Mouse (Mus musculus) gastrocnemius, adult 18-20 months (tissue): ENCODE results near the gene Gm49673. TPM values are rescaled to one million over a fixed set of nuclear protein-coding genes. Genes with fewer than 3 reads are reported as not detected.
"Not testable (repeated sequence)": the region's sequence is repeated elsewhere in the genome, so short reads cannot be mapped to it uniquely, and the experiment has no call there.

Experiments
- DNase-seq: peaks from one replicate; pipeline ENCODE4 v3.0.0; 2021; ENCODE audit warnings: low spot score
- total RNA-seq, 2 experiments: library from RNA; stranded (reverse); gene quantifications; 2 replicates each; pipeline ENCODE4 v1.2.3; 2021

The Gm49673 gene
- total RNA-seq, 2 experiments from 2014 or later = 0.11 to 0.50 TPM

DNA sequence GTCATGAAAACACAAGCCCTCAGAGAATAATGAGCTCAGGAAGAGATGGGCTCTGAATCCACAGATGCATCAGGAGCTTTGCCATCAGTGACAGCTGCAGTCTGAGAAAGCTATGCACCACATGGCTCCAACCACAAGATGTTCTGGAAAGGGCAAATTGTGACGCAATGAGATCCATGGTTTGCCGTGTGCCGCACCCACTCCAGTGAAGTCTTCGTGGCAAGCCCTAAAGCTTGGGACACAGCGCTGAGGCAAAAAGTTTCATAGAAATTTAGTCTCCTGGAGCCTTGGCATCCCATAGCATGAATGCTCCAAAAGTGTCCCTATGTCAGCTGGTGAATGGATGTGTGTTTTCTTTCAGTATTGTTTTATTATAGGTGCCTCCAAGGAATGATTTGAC is 9.5 kb downstream of the Gm49673 start:
- not testable (repeated sequence) for DNase-seq

DNA sequence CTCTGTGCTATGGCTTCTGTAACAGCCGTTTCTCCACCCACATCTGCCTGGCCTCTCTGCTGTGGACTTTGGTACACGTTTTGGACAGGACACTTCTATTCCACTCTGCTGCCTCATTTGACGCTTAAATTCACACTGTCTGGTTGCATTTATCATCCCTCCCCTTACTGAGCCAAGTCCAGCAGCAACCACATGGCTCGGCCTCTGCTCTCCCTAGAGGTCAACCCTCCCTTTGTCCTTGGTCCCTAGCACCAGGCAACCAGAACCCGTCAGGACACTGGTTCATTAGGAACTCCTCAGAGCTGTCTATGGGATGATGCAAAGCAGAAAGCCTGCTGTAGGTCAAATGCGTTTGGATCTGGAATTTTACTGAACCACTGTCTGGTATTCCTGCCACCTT is 16.7 kb downstream of the Gm49673 start:
- DNase-seq = not testable (repeated sequence)

DNA sequence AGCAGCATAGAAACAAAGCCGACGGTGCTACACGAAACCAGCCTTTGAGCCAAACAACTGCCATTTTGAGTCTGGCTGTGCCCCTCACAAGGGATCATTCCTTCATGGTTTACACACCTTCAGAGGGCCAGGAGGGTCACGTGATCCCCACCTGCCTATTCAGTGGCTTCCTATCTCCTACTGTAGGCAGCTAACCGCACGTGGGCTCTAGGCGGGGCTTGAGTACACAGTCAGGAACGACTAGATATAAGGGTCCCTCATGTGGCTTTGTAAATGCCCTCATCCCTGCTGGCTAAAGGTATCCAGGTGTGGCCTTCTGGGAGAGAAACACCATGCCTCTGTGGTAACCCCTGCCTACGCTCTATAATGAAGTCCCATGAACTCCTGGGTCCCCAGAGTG is 18.0 kb downstream of the Gm49673 start:
- DNase-seq = not testable (repeated sequence)

DNA sequence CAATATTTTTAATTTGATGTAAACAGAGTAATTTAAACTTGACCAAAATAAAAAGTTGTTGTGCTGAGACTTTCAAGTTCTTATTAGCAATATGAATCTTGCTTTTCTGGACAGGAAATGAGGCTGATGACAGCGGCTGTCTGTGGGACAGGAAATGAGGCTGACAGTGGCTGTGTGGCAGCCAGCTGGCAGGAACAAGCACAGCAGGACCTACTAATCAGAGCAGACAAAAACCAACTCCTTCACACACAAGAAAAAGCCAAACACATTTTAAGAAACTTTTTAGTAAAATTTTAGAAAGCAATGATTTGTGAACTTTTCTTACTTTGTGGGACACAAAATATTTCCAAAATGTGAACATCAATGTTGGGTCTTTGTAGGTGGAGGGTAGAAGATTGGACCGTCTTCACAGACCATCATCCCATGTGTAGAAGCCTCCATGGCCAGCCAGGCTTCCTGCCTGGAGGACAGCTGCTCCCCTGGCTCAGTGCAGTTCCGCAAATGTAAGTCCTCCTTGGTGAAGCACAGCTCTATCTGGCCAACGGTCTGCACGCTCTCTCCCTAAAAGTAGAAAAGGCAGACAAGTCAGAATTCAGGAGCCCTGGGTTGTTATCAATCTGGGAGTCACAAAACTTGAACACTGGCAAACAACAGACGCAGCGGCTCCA is 19.1 kb downstream of the Gm49673 start:
- not testable (repeated sequence) for DNase-seq

- not testable (repeated sequence) for DNase-seq
Measured at GRCm38 (mm10) chr17:8124586-8124985, 23.0 kb downstream of the Gm49673 start.

DNA sequence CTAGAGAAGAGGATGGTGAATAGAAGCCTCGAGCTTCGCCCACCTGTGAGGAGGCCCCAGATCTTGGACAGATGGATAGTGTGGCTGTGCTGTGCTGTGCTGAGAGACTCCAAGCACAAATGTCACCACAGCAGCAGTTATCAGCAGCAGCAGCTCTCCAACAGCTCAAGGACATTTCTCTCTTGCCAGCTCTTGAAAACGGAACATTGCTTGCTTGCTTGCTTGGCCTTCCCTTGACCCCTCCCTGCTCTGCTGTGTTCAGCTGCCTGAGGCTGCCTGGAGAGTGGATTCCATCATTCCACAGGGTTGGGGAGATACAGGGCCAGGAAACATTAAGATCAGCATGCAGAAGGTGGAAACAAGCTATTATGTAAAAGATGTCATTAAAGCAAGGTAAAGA is 24.6 kb downstream of the Gm49673 start:
- not testable (repeated sequence) for DNase-seq

DNA sequence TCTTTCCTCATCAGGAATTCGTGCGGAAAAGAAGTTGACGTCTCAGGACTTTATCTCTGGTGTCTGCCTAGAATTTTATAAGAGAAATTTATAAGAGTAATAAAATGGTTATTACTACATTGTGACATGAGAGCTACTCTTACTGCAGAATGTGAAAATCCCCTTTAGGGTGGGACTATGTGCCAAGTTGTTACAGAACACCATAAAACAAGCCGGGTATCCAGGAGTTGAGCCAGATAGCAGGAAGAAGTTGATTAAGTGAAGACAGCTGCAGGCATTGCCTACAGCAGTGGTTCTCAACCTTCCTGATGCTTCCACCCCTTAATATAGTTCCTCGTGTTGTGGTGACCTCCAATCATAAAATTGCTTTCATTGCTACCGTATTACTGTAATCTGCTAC is 30.7 kb downstream of the Gm49673 start:
- not testable (repeated sequence) for DNase-seq

GRCm38 (mm10) chr17:8116378-8116777 is 31.2 kb downstream of the Gm49673 start:
- DNase-seq = not testable (repeated sequence)

- DNase-seq = not testable (repeated sequence)
Measured at GRCm38 (mm10) chr17:8112199-8112598, 35.4 kb downstream of the Gm49673 start.

DNA sequence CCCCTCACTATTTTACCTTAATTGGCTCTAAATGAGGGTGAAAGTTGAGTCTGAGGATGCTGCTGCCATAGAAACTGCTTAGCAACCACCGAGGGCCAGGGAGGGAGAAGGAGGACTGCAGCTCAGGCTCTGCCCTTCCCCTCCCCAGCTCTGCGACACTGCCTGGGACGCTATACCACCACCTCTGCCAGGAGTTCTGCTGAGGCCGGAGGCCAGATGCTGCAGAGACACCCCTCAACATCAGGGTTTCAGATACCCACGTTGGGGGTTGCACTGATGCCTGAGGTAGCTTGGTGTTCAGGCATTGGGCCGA is 46.3 kb downstream of the Gm49673 start:
- not testable (repeated sequence) for DNase-seq

GRCm38 (mm10) chr17:8100405-8101296 is 46.9 kb downstream of the Gm49673 start:
- DNase-seq = not testable (repeated sequence)

DNA sequence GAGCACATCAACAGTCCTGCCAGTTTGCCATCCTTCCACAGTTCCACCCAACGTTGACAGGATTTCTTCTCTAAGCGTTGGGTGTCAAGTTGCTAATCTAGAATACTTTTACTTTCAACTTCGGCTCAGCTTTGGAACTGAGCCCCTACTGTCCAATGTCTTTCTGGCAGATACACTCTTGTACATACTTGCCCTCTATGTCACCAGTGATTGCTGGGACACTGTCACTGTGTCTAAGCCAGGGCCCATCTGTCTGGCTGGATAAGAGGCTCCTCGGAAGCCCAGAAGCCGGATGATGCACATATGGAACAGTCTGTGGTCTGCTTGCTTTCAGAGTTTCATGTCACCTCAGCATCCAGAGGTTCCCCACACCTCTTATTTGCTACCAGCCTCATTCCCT is 51.4 kb downstream of the Gm49673 start:
- not testable (repeated sequence) for DNase-seq

GRCm38 (mm10) chr17:8095653-8096052 is 51.9 kb downstream of the Gm49673 start:
- not testable (repeated sequence) for DNase-seq

DNA sequence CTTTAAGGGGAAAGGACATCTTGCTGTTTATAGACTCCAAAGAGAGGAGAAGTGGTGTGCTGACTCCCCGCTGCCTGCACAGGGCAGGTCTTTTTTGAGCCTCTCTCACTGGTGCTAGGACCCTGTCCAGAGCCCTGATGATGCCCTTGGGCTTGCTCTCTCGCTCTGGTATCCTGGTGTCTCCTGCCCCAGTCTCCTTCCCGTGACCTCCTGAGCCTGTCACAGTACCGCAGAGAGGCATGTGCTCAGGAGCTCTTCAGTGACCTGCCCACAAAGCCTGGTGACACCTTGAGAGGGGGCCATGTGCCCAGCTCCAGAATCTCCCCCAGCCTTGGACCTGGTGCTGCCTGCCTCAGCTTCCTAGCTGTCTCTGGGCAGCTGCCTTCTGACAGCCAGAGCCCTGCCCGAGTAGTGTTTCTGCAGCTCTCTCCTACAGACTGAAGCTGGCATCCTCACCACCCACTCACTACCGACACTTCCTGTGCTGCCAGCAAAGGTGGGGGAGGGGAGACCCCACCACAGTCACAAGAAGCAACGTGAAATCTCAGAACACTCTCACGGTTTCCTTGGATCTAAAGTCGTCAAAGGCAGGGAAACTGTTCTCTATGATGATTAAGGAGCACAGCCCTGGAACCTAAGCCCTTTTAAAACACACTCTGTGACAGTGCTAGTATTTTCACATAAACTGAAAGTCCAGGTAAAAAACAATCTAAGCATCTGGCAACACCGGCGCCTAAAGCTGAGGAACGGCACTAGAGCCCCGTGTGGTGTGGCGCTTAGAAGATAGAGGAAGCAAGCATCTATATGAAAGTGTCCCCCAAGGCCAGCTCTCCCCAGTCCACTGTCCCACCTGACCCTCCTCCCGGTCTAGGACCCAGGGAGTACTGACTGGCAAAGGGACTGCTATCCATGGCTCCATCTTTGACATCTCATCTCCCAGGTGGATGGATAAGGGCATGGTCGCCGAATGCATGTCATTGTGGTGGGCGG is 54.8 kb downstream of the Gm49673 start:
- DNase-seq = not testable (repeated sequence)

DNA sequence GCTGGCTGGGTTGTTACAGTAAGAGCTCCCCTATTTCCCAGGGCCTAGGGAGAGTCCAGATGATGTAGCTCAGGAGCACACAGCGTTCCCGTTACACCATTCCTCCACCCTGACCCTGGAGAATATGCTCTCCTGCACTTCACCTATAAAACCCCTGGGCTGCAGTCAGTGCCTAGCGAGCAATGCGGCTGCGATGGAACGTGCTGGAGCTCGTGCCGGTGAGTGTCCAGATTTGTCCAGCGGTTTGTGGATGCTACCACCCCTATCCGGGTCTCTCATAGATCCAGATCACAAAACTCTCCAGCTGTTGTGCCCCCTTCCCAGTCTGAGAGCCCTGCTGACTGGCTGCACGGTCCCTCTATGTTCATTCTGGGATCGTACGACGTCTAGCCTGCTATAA is 56.3 kb downstream of the Gm49673 start:
- DNase-seq = not testable (repeated sequence)

DNA sequence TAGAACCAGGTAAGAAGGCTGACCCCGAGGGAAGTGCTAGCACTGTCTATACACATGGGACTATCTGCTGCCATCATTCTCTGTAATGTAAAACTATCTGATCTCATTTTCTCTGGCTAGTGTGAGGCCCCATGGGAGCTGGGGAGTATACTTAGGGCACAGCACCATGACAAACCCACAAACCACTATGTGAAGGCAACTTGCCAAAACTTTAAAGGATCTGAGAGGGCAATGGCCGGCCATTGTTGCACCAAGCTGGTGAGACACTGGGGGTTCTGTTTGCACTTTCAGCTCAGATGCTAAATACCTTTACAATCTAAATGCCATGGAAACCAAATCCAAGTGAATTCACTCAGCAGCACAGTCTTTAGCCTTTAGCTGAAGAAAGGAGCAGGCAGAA is 77.7 kb downstream of the Gm49673 start:
- not testable (repeated sequence) for DNase-seq

GRCm38 (mm10) chr17:8056637-8057138 is 90.9 kb downstream of the Gm49673 start:
- DNase-seq = not testable (repeated sequence)

DNA sequence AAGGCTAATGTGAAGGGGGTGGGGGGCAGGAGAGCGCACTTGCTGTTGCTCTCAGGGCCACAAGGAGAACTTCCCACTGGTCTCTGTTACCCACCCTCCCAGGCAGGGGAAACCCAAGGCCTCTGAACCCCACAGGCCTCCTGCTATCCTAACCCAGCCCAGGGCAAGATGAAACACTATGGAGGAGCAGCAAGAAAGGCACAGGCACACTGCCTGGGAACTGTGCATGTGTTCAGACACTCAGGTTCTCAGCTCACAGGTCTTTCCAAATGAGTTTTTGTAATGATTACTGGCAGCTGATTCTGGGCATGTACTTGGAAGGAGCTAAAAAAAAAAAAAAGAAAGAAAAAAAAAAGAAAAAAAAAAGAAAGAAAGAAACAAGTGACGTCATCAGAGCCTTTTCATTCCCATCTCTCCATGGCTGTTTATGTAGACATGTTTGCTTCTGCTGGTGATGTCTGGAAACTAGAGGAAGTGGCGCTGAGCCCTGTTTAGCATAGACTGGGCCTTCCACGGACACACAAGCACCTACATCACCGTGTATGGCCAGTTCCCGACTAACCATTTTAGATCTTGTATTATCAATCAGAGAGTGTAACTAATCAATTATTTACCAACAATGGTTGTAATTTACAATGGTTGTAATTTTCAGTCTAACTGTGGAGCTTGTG is 91.5 kb downstream of the Gm49673 start:
- not testable (repeated sequence) for DNase-seq

GRCm38 (mm10) chr17:8051247-8051646 is 96.3 kb downstream of the Gm49673 start:
- DNase-seq = peak; percentile 87

GRCm38 (mm10) chr17:8050218-8050617 is 97.4 kb downstream of the Gm49673 start:
- DNase-seq = not testable (repeated sequence)

DNA sequence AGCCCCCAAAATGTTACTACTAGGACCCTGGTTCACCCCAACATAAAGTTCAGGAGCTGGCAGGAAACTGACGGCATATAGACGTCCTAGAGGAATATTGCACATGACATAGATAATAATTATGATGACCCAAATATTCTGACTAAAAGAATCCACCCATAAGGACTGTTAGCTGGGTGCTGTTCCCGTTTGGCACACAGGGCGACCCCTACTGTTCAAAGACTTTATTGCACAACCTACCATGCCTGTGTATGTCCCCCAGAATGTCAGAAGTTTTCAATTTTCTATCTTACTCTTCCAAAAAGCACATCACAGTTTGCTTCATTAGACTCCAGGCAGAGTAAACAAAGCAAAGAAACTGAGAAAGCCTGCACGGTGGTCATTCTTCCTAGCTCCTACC is 101.4 kb downstream of the Gm49673 start:
- peak; percentile 63 for DNase-seq
